Mouse (Mus musculus) subcutaneous adipose tissue, adult 2 months (tissue): Measurements from ENCODE around the gene Kcnab1. TPM values are rescaled to one million over a fixed set of nuclear protein-coding genes. Genes with fewer than 3 reads are reported as not detected.

Source experiments
- polyA plus RNA-seq: library from polyadenylated mRNA; depleted of rRNA; stranded (reverse); fragments of >200 nt; gene quantifications from 2 replicates; pipeline ENCODE4 v1.2.3, GENCODE M21; 2012; ENCODE audit warnings: low replicate concordance; rRNA removed

Gene Kcnab1
- 1.5 and 4.1 TPM in 2 replicates for polyA plus RNA-seq

GRCm38 (mm10) chr3:65108945-65109921, at the start of gene Kcnab1:
Gene Kcnab1, plus strand, starts transcription at chr3:65109384.

GRCm38 (mm10) chr3:65392421-65392817, 283.2 kb downstream of the Kcnab1 start, which contains the start of gene Ssr3:
Gene Ssr3, minus strand, starts transcription at chr3:65392623.

